Mouse (Mus musculus) embryonic facial prominence, embryonic 13.5 days (tissue): ENCODE measurements around the gene Rbm24. TPM values are rescaled to one million over a fixed set of nuclear protein-coding genes. Genes with fewer than 3 reads are reported as not detected.

Experiments
- ATAC-seq: fragments of 200-750 bp; cut with Nextera tagmentation; 2 replicates; pipeline ENCODE4 v1.8.0; 2017; ENCODE audit warnings: low read depth; ENCODE audit not compliant: insufficient number of reproducible peaks, insufficient read depth, low FRiP score, low TSS enrichment
- H3K27ac ChIP-seq: fragments of 300-500 bp; sonication (generic); 2 replicates; pipeline ENCODE4 v1.5.1; 2015; ENCODE audit warnings: moderate library complexity, mild to moderate bottlenecking, inconsistent platforms
- H3K27me3 ChIP-seq: fragments of 300-500 bp; sonication (generic); 2 replicates; pipeline ENCODE4 v1.6.1; 2015; ENCODE audit warnings: mild to moderate bottlenecking, inconsistent platforms
- H3K36me3 ChIP-seq: fragments of 300-500 bp; sonication (generic); 2 replicates; pipeline ENCODE4 v1.6.1; 2015; ENCODE audit warnings: mild to moderate bottlenecking, inconsistent platforms
- H3K4me1 ChIP-seq: fragments of 300-500 bp; sonication (generic); 2 replicates; pipeline ENCODE4 v1.6.1; 2015; ENCODE audit warnings: inconsistent platforms
- H3K4me2 ChIP-seq: fragments of 300-500 bp; sonication (generic); 2 replicates; pipeline ENCODE4 v1.6.1; 2015; ENCODE audit warnings: moderate library complexity, mild to moderate bottlenecking, inconsistent platforms
- H3K4me3 ChIP-seq: fragments of 300-500 bp; sonication (generic); 2 replicates; pipeline ENCODE4 v1.5.1; 2015; ENCODE audit warnings: mild to moderate bottlenecking, inconsistent platforms
- H3K9ac ChIP-seq: fragments of 300-500 bp; sonication (generic); 2 replicates; pipeline ENCODE4 v1.6.1; 2015; ENCODE audit warnings: mild to moderate bottlenecking, inconsistent platforms
- H3K9me3 ChIP-seq: fragments of 300-500 bp; sonication (generic); 2 replicates; pipeline ENCODE4 v1.6.1; 2016; ENCODE audit warnings: inconsistent platforms
- WGBS: fragments of 180-500 bp; shearing (Covaris S2); methylation state at CpG from one replicate; pipeline ENCODE4 v1.1.7; 2015; ENCODE audit warnings: mixed read lengths; 5-methylcytosine and 5-hydroxymethylcytosine counted together
- polyA plus RNA-seq: library from polyadenylated mRNA; unstranded; fragments of >200 nt; fragmentation: Nextera tagmentation; extraction: Ambion mirVana; gene quantifications from 2 replicates; pipeline ENCODE4 v1.2.1, GENCODE M21; 2015

The Rbm24 gene
- polyA plus RNA-seq, 1 experiment from 2014 or later: 1.2 TPM

- Histone ChIP-seq H3K9me3 (no peaks in the 10 kb centered on the region), H3K4me1 (peaks cover 8% of the 10 kb centered on the region), H3K36me3 (no peaks in the 10 kb centered on the region), H3K27ac (no peak overlapping the region), H3K27me3 (peaks cover 35% of the 10 kb centered on the region), H3K4me2 (peak overlapping the region; percentile 96), H3K9ac (peak overlapping the region; percentile 77; the same call in 1 of the 2 replicates), H3K4me3 (peak overlapping the region; percentile 64)
- WGBS: 76% methylated on average over 5 of the region's 5 CpGs
- no peak for ATAC-seq
These were observed 640 bp upstream of the Rbm24 start for GRCm38 (mm10) chr13:46417594-46417993.

- peak overlapping the region; percentile 77 for H3K9ac ChIP-seq
- peaks cover 31% of the 10 kb centered on the region for H3K27me3 ChIP-seq
- H3K36me3 ChIP-seq: no peaks in the 10 kb centered on the region
- under 1% methylated on average over 70 of the region's 73 CpGs for WGBS
- H3K4me3 ChIP-seq: peak overlapping the region; percentile 64
- 0 out of 2 replicates have a peak, but pooled peaks have one; percentile 37 for ATAC-seq
- peaks cover 8% of the 10 kb centered on the region for H3K4me1 ChIP-seq
- H3K4me2 ChIP-seq: peak overlapping the region; percentile 96
- H3K27ac ChIP-seq: no peak overlapping the region
- H3K9me3 ChIP-seq: no peaks in the 10 kb centered on the region
These were observed 704 bp downstream of the Rbm24 start for GRCm38 (mm10) chr13:46418731-46419545.

- ATAC-seq: no peak
- no peak overlapping the region for H3K27ac ChIP-seq
- WGBS: 14% methylated on average over 7 of the region's 7 CpGs
- H3K4me1 ChIP-seq: peaks cover 8% of the 10 kb centered on the region
- peaks cover 31% of the 10 kb centered on the region for H3K27me3 ChIP-seq
- no peak overlapping the region for H3K9ac ChIP-seq
- no peaks in the 10 kb centered on the region for H3K9me3 ChIP-seq
- no peaks in the 10 kb centered on the region for H3K36me3 ChIP-seq
- peak overlapping the region; percentile 96 for H3K4me2 ChIP-seq
- peak overlapping the region; percentile 64 for H3K4me3 ChIP-seq
These were observed 1.4 kb downstream of the Rbm24 start for GRCm38 (mm10) chr13:46419648-46420047.

DNA sequence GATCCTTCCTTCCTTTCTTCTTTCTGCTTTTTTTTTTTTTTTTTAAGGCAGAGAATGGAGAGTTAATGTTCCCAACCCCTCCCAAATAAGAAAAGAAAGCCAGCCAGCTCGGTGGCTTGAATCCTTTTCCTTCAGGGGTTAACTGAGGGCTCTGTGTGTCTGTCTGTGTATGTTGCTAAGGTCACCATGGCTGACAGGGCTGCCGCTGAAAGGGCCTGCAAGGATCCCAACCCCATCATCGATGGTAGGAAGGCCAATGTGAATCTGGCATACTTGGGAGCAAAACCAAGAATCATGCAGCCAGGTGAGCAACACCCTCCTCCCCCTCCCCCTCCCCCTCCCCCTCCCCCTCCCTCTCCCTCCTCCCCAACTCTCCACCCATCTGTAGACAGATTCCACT is 1.9 kb downstream of the Rbm24 start:
- peak overlapping the region; percentile 64 for H3K4me3 ChIP-seq
- no peak overlapping the region for H3K9ac ChIP-seq
- peak overlapping the region; percentile 96 for H3K4me2 ChIP-seq

GRCm38 (mm10) chr13:46423805-46424204 is 5.6 kb downstream of the Rbm24 start:
- no peaks in the 10 kb centered on the region for H3K9me3 ChIP-seq
- H3K27ac ChIP-seq: no peak overlapping the region
- no peaks in the 10 kb centered on the region; the same call in 1 of the 2 replicates for H3K36me3 ChIP-seq
- no peak for ATAC-seq
- H3K27me3 ChIP-seq: peaks cover 12% of the 10 kb centered on the region
- 92% methylated on average over 7 of the region's 7 CpGs for WGBS
- H3K4me3 ChIP-seq: no peak overlapping the region
- no peak overlapping the region for H3K9ac ChIP-seq
- H3K4me1 ChIP-seq: peaks cover 4% of the 10 kb centered on the region; the same call in 1 of the 2 replicates
- no peak overlapping the region for H3K4me2 ChIP-seq

More for the DNA sequence above, 1.9 kb downstream of the Rbm24 start:
- Histone ChIP-seq H3K27me3 (peaks cover 31% of the 10 kb centered on the region), H3K36me3 (no peaks in the 10 kb centered on the region), H3K27ac (no peak overlapping the region), H3K9me3 (no peaks in the 10 kb centered on the region), H3K4me1 (peaks cover 8% of the 10 kb centered on the region)
- WGBS: 3% methylated on average over 3 of the region's 3 CpGs
- no peak for ATAC-seq

- 92% methylated on average over 8 of the region's 8 CpGs for WGBS
- ATAC-seq: no peak
These were observed 6.1 kb downstream of the Rbm24 start for GRCm38 (mm10) chr13:46424376-46424775.

GRCm38 (mm10) chr13:46426651-46427269 is 8.5 kb downstream of the Rbm24 start:
- no peak overlapping the region for H3K27ac ChIP-seq
- H3K4me1 ChIP-seq: no peaks in the 10 kb centered on the region
- H3K4me3 ChIP-seq: no peak overlapping the region
- WGBS: 89% methylated on average over 6 of the region's 6 CpGs
- no peaks in the 10 kb centered on the region; the same call in 1 of the 2 replicates for H3K36me3 ChIP-seq
- H3K27me3 ChIP-seq: peaks cover 3% of the 10 kb centered on the region; the same call in 1 of the 2 replicates
- ATAC-seq: no peak
- H3K9me3 ChIP-seq: no peaks in the 10 kb centered on the region
- H3K9ac ChIP-seq: no peak overlapping the region
- no peak overlapping the region for H3K4me2 ChIP-seq

More at GRCm38 (mm10) chr13:46424376-46424775, 6.1 kb downstream of the Rbm24 start:
- Histone ChIP-seq H3K36me3 (no peaks in the 10 kb centered on the region; the same call in 1 of the 2 replicates), H3K4me2 (no peak overlapping the region), H3K4me1 (no peaks in the 10 kb centered on the region), H3K9me3 (no peaks in the 10 kb centered on the region), H3K27me3 (peaks cover 9% of the 10 kb centered on the region), H3K9ac (no peak overlapping the region), H3K27ac (no peak overlapping the region), H3K4me3 (no peak overlapping the region)

- Histone ChIP-seq H3K9me3 (no peaks in the 10 kb centered on the region), H3K36me3 (no peaks in the 10 kb centered on the region; the same call in 1 of the 2 replicates), H3K4me2 (no peak overlapping the region), H3K9ac (no peak overlapping the region), H3K27ac (no peak overlapping the region), H3K4me1 (no peaks in the 10 kb centered on the region), H3K27me3 (peaks cover 3% of the 10 kb centered on the region; the same call in 1 of the 2 replicates), H3K4me3 (no peak overlapping the region)
- WGBS: 89% methylated on average over 22 of the region's 22 CpGs
- ATAC-seq: no peak
These were observed 10.7 kb downstream of the Rbm24 start for GRCm38 (mm10) chr13:46428964-46429363.

DNA sequence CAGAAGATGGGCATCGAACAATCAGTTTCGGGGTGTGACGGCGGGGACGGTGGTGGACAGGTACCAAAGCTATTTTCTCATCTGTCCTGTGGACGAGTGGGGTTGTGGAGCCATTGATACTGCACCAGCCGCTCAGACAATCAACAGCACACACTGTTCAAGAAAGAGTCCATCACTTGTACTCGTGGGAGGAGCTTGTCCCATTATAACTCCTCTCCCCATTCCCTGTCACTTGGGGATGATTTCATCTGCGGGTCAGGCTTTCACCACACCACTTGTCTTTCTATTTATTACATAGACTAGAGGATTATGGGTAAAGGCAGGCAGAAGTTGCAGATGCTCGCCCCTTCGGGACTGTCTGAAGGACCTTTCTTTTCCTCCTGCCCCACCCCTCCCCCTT is 11.6 kb downstream of the Rbm24 start:
- no peaks in the 10 kb centered on the region; the same call in 1 of the 2 replicates for H3K36me3 ChIP-seq
- no peaks in the 10 kb centered on the region for H3K4me1 ChIP-seq
- H3K4me2 ChIP-seq: no peak overlapping the region
- no peak overlapping the region for H3K9ac ChIP-seq
- no peak for ATAC-seq
- no peaks in the 10 kb centered on the region for H3K9me3 ChIP-seq
- peaks cover 3% of the 10 kb centered on the region; the same call in 1 of the 2 replicates for H3K27me3 ChIP-seq
- H3K4me3 ChIP-seq: no peak overlapping the region
- WGBS: 89% methylated on average over 11 of the region's 11 CpGs
- no peak overlapping the region for H3K27ac ChIP-seq

GRCm38 (mm10) chr13:46433880-46434560 is 15.8 kb downstream of the Rbm24 start:
- Histone ChIP-seq H3K27me3 (peaks cover 1% of the 10 kb centered on the region; the same call in 1 of the 2 replicates), H3K4me1 (no peaks in the 10 kb centered on the region), H3K4me3 (no peak overlapping the region), H3K9ac (no peak overlapping the region), H3K27ac (no peak overlapping the region), H3K9me3 (no peaks in the 10 kb centered on the region), H3K4me2 (no peak overlapping the region), H3K36me3 (no peaks in the 10 kb centered on the region; the same call in 1 of the 2 replicates)
- WGBS: 40% methylated on average over 8 of the region's 8 CpGs
- ATAC-seq: no peak

GRCm38 (mm10) chr13:46438960-46439359 is 20.7 kb downstream of the Rbm24 start:
- H3K36me3 ChIP-seq: no peaks in the 10 kb centered on the region
- no peaks in the 10 kb centered on the region for H3K9me3 ChIP-seq
- H3K4me3 ChIP-seq: no peak overlapping the region
- no peak overlapping the region for H3K27ac ChIP-seq
- no peaks in the 10 kb centered on the region for H3K27me3 ChIP-seq
- no peak overlapping the region for H3K4me2 ChIP-seq
- WGBS: 79% methylated on average over 6 of the region's 6 CpGs
- ATAC-seq: no peak
- no peaks in the 10 kb centered on the region for H3K4me1 ChIP-seq
- H3K9ac ChIP-seq: no peak overlapping the region
